Comparison of ENCODE assay signal across 23 mouse cellular contexts in genomic region chr1:98073127-98073526, GRCm38 (mm10). TPM values are rescaled to one million over a fixed set of nuclear protein-coding genes. Genes with fewer than 3 reads are reported as not detected.
A peak's percentile ranks its signal among the peaks of the same experiment; 100 is the strongest.
DNase-seq lines count a peak whose midpoint lies in the region; ATAC-seq and TF ChIP-seq lines count a peak whose summit lies in the region.
"Had no signal": no experiment of that assay in that cellular context is flagged by ENCODE, and none has a peak within 500 bp of the region (broad histone marks: within the 10 kb centered on the region; RNA-seq: fewer than 3 reads in every experiment).

No protein-coding gene starts in this region.

- TF ChIP-seq POLR2A in ES-Bruce4 (IDR thresholded peaks at IDR 0.05; ENCODE audit: insufficient read depth, low read length): no peak

- H3K27me3 ChIP-seq in midbrain, embryonic 10.5 days (ENCODE audit: low read depth, poor library complexity, severe bottlenecking): no peaks in the 10 kb centered on the region
- no peaks in the 10 kb centered on the region for H3K27me3 ChIP-seq in midbrain, embryonic 13.5 days
- no peaks in the 10 kb centered on the region for H3K27me3 ChIP-seq in ES-Bruce4 (ENCODE audit: control insufficient read depth, insufficient read depth, low read length, poor library complexity, severe bottlenecking)
- H3K27me3 ChIP-seq: CH12.LX; embryonic facial prominence, embryonic 13.5 days; heart, embryonic 15.5 days; intestine, embryonic 15.5 days had no signal

- peak; percentile 45 for DNase-seq in heart, adult 11 months
- no peak for DNase-seq in heart, postnatal 10 days
- DNase-seq in midbrain, embryonic 10.5 days (ENCODE audit: low spot score): no peak
- peak; percentile 91 for DNase-seq in R1 (ENCODE audit: low read depth, low spot score)
- no peak for DNase-seq in adrenal gland, postnatal 4 days (ENCODE audit: low spot score in 2 of 2)
- DNase-seq in spleen, postnatal 36 days (ENCODE audit: low spot score in 2 of 2): no peak
- DNase-seq: adrenal gland, postnatal 14 days; cerebellum, adult 18-20 months; cerebellum, adult 9-11 months; cerebellum, postnatal 36 days; gastrocnemius, postnatal 10 days; heart, adult 2 months had no signal

- TF ChIP-seq EP300 in ES-Bruce4 (IDR thresholded peaks at IDR 0.05; ENCODE audit: insufficient read depth, low read depth, low read length): no peak

- no peak overlapping the region for H3K4me3 ChIP-seq in midbrain, embryonic 10.5 days
- H3K4me3 ChIP-seq in midbrain, embryonic 13.5 days (replicated peaks): no peak overlapping the region
- no peak overlapping the region for H3K4me3 ChIP-seq in ES-Bruce4 (ENCODE audit: low read depth, low read length)
- H3K4me3 ChIP-seq: embryonic facial prominence, embryonic 13.5 days; heart, adult 2 months; heart, embryonic 15.5 days; hindbrain, embryonic 10.5 days; intestine, embryonic 15.5 days had no signal

- H3K27ac ChIP-seq in midbrain, embryonic 10.5 days (replicated peaks): peak overlapping the region; percentile 61; the same call in 1 of the 2 replicates
- H3K27ac ChIP-seq in midbrain, embryonic 13.5 days: no peak overlapping the region
- H3K27ac ChIP-seq in ES-Bruce4 (ENCODE audit: insufficient read depth, low read length): peak overlapping the region; percentile 41; the same call in 1 of the 2 replicates
- H3K27ac ChIP-seq: embryonic facial prominence, embryonic 13.5 days; heart, adult 2 months; heart, embryonic 15.5 days; hindbrain, embryonic 10.5 days; intestine, embryonic 15.5 days had no signal

- H3K4me2 ChIP-seq in midbrain, embryonic 13.5 days (replicated peaks): no peak overlapping the region
- H3K4me2 ChIP-seq: embryonic facial prominence, embryonic 13.5 days; heart, embryonic 11.5 days; heart, embryonic 15.5 days; intestine, embryonic 15.5 days had no signal

- no peak overlapping the region for H3K9ac ChIP-seq in midbrain, embryonic 13.5 days (replicated peaks)
- H3K9ac ChIP-seq in ES-Bruce4 (ENCODE audit: low read depth, poor library complexity, severe bottlenecking): no peak overlapping the region
- H3K9ac ChIP-seq: embryonic facial prominence, embryonic 13.5 days; heart, embryonic 15.5 days; intestine, embryonic 15.5 days had no signal

- ATAC-seq in midbrain, embryonic 13.5 days: no peak
- ATAC-seq: activated CD4-positive, CD25-positive, alpha-beta regulatory T cell, adult 4 months; forebrain, embryonic 14.5 days; intestine, embryonic 15.5 days had no signal

- H3K4me1 ChIP-seq in midbrain, embryonic 10.5 days: peaks cover 20% of the 10 kb centered on the region
- peaks cover 5% of the 10 kb centered on the region; the same call in 1 of the 2 replicates for H3K4me1 ChIP-seq in midbrain, embryonic 13.5 days (replicated peaks)
- H3K4me1 ChIP-seq in ES-Bruce4 (ENCODE audit: control insufficient read depth, insufficient read depth, low read length): no peaks in the 10 kb centered on the region
- H3K4me1 ChIP-seq: intestine, embryonic 15.5 days had no signal

- no peaks in the 10 kb centered on the region for H3K36me3 ChIP-seq in midbrain, embryonic 10.5 days
- H3K36me3 ChIP-seq in midbrain, embryonic 13.5 days: no peaks in the 10 kb centered on the region
- H3K36me3 ChIP-seq in ES-Bruce4 (ENCODE audit: control insufficient read depth, insufficient read depth, low read length, poor library complexity, severe bottlenecking): no peaks in the 10 kb centered on the region
- H3K36me3 ChIP-seq: embryonic facial prominence, embryonic 13.5 days; G1E; heart, embryonic 15.5 days; hindbrain, embryonic 10.5 days; intestine, embryonic 15.5 days had no signal

- TF ChIP-seq CTCF in ES-Bruce4 (IDR thresholded peaks at IDR 0.05; ENCODE audit: low read depth, low read length): no peak

- intact Hi-C loops in heart, postnatal 10 days (cut with DNase I): no loop called here

- WGBS in midbrain, embryonic 10.5 days: 30% methylated on average over 2 of the region's 2 CpGs
- 19% methylated on average over 2 of the region's 2 CpGs for WGBS in midbrain, embryonic 13.5 days

- H3K9me3 ChIP-seq in midbrain, embryonic 10.5 days (replicated peaks): no peaks in the 10 kb centered on the region
- H3K9me3 ChIP-seq in midbrain, embryonic 13.5 days: no peaks in the 10 kb centered on the region
- H3K9me3 ChIP-seq in ES-Bruce4 (replicated peaks; ENCODE audit: control insufficient read depth, insufficient read depth, low read length, poor library complexity, severe bottlenecking): no peaks in the 10 kb centered on the region
- H3K9me3 ChIP-seq: embryonic facial prominence, embryonic 13.5 days; heart, embryonic 15.5 days; hindbrain, embryonic 10.5 days; intestine, embryonic 15.5 days had no signal

RNA-seq across cellular contexts. Expression of gene Pam, which starts 22.3 kb away (rescaled TPM):
- 100 to 1,000 TPM; 636 to 706 TPM for total RNA-seq in heart, postnatal 10 days (2021)
- 18.9 and 23.9 TPM in 2 replicates for polyA plus RNA-seq in midbrain, embryonic 10.5 days (2016; fragmentation: Nextera tagmentation; extraction: Ambion mirVana)
- polyA plus RNA-seq in midbrain, embryonic 13.5 days (2015; fragmentation: Nextera tagmentation; extraction: Ambion mirVana): 37.6 and 43.0 TPM in 2 replicates
- 16.0 and 17.8 TPM in 2 replicates for polyA plus RNA-seq in ES-Bruce4 (2011; ENCODE audit: insufficient read depth, insufficient read length, low read depth, missing spikeins)
- 100 to 1,000 TPM; 299 to 310 TPM for total RNA-seq in adrenal gland, postnatal 4 days (2021)
- total RNA-seq: CH12.LX had no signal
- polyA plus RNA-seq: G1E had no signal

Comparison
In these comparisons a context has a peak if more than half of its experiments do, and no peak if none do; other contexts are left out.
1. DNase-seq: peak in heart, adult 11 months (single experiment) and R1 (single experiment); none in heart, postnatal 10 days (0 of 2), midbrain, embryonic 10.5 days (single experiment), adrenal gland, postnatal 4 days (0 of 2) and spleen, postnatal 36 days (0 of 2).